Mouse (Mus musculus) thymus, postnatal 25 days (tissue): Measurements from ENCODE around the gene Mapkapk2.

Experiments
- DNase-seq: peaks from one replicate; pipeline ENCODE4 v3.0.0; 2022

The Mapkapk2 gene

DNA sequence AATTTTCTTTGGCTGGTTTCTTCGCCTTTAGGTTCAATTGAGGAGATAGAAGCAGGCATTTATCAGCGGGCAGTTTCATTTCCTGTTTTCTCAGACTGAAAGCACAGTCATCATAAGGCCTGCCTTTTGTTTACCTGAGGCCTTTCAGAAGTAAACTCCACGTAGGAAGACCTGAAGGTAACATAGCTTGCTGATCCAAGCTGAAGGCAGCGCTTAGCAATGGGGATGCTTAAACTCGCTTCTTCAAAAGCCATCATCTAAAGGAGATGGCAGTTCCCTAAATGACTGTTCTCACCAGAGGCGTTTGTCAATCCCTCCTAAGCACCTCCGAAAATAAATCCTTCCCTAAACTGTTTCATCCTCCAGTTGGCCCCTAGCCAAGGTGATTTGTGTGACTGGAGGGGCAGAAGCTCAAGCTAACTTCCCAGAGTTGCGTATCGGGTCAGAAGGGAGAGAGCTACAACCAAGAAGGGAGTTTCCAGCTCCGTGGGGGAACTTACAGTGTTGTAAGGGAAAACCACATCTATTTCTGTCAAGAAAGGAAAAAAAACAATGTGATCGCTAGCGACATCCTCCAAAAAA lies 13.0 kb upstream of the Mapkapk2 start:
- DNase-seq, result no peak

DNA sequence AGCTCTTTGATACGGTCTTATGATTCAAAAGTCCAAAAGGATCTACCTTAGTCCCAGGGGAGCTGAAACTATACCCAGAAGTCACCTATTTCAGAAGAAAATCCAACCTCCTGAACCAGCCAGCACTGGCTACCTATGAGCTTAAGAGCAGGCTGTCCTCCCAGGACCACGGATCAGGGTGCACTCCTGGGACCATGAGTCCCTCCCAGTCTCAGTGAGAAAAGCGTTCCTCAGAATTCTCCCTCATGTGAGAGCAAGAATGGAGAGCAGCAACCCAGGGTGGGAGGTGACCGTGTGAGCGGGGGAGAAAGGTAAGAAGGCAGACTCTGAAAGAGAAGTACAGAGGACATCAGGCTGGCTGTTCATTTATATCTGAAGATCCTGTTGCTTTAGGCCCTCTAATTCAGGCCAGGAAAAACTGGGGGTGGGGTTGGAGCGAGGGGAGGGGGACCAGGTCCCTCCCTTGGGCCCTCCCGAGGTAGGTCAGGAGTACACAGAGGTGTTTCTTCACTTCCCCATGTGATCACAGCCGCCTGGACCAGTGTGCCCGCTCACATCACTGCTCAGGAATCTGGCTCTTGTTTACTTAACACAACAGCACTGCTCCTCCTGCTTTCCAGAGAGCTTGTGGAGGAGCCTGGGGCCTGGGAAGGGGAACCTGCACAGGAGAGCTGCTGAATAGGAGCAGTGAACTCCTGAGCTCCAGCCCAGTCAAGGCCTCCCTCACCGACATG lies 10.1 kb upstream of the Mapkapk2 start:
- DNase-seq, result no peak

DNA sequence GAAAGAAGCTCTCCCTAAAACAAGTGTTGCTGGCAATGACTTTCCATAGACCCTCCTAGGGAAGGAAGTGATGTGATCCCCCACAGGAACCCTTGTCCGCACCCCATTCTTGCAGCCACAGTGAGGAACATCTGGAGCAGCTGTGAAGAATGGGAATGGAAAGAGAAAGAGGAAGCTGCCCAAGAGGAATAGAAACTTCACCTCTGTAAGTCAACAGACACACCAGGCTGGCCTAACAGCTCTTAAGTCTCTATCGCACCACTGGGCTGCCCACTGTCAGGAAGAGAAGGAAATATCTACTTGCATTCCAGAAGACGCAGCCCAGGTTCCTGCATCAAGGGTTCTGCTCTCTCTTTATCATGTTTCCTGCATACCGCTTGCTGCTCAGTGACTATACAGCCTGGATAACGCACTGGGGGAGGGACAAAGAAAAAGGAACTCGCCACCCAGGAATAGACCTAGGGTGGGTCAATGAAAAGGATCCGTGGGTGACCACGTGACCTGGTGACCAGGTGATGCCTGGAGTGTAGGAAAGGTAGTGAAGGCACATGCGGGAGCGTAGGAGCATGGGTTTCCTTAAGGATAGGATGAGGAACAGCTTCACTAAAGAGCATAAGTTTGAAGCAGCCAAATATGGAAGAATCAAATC lies 6.3 kb upstream of the Mapkapk2 start:
- no peak for DNase-seq

DNA sequence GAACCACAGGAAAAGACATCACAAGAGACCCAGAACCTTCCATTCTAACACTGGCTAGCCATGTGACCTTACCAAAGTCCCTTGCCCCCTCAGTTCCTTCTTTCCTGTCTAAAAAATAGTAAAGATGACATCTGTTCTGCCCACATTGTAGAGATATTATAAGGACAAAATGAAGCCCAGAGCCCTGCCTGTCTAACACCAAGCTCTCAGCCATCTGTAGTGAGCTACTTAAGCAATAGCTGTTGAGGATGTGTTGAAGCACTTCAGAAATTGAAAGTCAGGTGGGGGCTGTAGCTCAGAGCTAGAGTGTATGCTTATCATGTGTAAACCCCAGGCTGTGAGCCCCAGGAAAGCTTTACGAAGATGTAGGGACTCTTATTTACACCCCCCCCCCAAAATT lies 3.2 kb upstream of the Mapkapk2 start:
- no peak for DNase-seq

DNA sequence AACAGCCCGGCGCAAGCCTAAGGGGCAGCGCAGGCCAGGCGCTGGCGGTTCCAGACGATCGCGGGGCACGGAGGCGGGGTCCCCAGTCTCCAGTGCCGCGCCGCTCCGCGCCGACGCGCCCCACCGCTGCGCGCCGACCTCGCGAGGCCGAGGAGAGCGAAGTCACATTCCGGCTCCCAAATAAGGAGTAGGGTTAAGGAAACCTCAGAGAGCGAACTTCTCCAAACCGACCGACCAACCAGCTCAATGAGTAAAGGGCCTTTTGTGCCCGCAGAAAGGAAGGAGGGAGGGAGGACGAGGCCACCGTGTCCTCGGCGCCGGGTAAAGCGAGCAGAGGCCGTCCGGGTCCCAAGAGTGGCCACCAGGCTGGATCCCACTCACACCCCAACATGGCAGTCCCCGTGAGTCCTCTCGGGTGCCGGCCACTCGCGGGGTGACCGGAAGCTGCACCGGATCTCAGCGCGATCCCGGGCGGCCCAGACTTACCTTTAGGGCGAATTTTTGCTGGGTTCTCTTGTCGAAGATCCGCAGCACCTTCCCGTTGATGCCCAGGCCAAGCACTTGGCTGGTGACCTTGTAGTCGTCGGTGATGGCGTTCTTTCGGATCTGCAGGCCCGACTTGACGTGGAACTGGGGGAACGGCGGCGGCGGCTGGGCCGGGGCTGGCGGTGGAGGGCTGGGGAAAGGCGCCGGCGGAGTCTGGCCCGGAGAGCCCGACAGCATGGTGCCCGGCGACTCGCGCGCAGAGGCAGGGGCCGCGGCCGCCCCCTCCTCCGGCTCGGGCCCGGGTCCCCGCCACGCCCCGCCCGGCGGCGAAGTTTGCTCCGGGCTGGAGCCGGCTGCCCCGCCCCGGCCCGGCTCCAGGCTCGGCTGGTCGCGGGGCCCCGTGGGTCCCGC lies 575 bp downstream of the Mapkapk2 start:
- peak; percentile 49 for DNase-seq

DNA sequence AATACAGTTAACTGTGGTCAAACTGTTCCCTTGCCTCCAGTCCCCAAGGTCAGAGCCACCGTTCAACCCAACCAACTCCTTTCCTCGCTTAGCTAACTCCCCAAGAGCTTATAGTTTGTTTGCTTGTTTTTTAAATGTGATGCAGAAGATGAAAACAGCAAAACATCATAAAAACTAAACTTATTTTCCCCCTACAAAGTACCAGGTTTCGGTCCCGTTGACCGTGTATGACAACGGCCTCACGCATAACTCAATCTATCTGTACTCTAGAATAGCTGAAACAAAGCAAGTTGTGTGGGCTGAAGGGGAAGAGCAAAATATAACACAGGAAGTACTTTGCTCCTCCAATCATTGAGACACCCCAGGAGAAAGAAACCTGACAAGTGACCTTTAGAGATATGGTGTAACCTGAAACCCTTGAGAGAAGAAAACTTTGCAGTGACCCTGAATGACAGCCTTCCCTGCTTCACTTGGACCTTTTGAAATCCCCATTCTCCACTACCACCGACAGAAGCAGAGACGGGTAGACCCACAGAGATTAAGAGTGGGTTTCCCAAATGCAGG lies 1.4 kb downstream of the Mapkapk2 start:
- no peak for DNase-seq

DNA sequence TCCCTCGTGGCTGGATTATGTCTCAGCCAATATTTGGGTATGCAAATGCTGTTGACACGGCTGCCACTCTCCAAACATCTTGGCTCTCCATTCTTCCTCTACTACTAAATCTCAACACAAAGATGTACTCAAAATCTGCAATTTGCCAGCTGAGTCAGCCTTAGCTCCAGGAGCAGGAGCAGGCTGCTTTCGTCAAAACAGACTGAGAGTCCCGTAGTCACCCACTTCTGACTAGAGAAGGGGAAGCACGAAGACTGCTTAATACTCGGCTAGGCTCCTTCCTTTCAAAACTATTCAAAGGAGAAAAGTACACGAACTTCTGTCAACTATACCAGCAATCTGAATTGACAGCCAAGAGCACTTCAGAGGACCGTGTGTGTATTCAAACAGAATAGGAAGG lies 2.1 kb downstream of the Mapkapk2 start:
- DNase-seq, result no peak

DNA sequence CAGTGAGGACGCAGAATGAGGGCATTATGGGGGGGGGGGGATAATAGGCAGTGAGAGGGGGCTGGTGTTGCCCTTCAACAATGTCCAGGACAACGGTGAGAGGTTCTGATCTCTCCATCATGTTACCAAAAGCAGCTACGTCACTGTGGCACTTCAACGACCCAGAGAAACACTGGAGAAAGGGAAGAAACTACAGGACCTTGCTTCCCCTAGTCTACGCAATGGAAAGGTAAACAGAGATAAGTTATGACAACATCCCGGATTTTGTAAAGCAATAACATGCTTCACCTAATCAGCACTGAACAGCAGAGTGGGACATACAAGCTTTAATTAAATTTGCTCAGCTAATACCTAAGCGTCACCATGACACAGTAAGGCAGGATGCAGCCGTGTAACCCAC lies 3.7 kb downstream of the Mapkapk2 start:
- DNase-seq, result no peak

DNA sequence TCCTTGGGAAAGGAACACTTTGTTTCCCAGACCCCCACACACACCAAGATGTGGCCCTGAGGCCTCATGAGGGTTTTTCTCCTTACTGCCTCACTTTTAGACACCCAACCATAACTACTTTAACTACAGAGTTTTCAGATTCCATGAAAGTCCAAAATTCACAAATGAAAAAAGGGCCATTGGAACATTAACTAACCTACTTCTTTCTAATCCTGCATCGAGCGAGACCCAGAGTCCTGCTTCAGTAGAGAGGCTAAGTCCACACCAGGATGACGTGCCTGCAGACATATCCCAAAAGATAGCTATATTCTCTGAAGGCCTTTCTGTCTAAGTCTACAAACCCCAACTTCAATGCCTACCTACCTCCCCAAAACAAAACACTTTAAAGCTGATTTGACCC lies 4.8 kb downstream of the Mapkapk2 start:
- no peak for DNase-seq

DNA sequence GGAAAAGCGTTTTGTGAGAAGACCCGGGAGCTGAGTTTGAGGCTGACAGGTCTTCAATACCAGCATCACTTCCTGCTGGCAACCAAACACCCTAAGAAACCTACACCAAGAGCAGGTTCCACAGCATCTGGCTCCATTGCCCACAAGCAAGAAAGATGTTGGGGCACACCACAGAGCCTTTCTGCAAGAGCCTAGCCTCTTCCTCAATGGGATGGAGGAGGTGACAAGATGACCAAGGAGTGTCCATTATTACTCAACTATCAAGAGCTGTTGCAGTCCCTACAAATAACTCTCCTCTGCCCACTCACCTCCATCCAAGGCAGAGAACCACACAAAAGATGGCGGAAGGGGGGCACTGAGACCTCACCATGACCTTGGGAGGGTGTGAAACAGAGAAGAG lies 5.5 kb downstream of the Mapkapk2 start:
- DNase-seq, result no peak

DNA sequence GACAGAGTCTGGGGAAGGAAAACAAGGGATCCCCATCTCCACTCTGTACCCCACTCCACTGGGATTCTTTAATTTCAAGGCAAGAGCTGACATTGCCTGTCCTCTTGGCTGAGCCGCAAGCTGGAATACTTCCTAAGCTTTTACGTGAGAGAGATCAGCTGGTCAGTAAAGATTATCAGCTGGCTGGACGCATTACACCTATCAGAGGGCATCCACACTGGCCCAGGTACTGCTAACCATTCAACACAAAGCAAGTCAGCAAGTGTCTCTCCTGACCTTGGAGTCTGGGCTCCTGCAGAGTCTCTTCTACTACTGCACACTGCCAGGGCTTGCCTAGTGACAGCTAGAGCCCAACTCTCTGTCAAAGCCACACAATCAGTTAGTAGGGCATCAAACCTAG lies 6.1 kb downstream of the Mapkapk2 start:
- no peak for DNase-seq

DNA sequence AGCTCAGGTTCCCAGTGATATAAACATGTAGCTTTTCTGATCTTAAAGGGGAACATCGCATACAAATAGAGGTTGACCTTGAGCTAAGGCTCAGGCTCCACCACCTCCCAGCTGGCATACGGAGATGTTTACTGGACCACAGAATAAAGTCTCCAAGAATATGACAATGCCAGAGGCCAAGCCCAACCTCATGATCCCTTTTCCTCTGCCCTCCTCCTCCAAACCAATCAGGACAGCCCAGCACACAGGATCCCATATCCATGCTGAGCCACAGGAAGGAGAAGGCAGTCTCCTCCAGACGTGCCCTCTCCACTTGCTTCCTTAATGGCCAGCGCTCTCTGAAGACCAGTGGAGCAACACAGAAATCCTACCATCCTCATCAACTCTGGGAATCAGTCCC lies 6.7 kb downstream of the Mapkapk2 start:
- DNase-seq, result no peak

DNA sequence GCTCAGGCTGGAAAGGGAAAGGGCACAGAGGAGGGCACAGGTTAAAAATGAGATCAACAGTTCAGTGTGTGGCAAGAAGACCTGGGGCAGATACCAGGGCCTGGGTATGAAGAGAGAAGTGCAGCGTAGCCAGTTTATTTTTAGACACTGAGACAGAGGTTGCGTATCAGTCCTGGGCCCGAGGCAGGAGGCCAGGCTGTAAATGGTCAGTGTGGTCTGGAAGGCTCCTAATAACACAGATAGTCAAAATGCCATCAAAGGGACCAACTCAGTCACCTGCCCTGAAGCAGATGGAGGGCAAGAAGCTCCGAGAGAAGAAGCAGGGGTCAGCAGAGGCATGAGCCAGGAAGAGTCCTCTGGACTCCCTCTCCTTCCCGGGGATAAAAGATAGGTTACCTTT lies 7.4 kb downstream of the Mapkapk2 start:
- DNase-seq, result no peak

DNA sequence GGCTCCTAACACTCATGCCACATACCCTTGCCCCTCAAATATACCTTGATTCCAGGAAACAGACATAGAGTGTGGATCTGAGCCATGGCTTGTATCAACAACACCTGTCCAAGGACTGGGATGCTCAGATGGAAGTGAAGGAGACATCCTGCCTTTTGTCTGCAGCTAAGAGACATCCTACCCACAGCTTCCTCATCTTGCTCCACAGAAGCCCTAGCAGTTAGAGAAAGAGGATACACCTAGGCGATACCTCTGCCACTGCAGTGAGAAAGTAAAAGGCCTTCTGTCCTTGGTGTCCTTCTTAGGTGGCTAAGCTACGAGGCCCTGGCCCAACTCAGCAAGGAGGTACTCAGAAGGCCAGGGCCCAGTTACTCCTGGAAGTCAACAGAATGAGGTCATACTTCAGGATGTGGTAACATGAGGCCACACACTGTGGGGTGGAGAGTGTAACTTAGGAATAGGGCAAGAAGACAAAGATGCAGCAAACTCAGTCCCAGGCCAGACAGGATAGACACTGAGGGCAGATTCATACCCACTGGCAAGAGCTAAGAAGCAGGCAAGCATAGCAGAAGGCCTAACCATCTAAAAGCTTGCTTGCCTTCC lies 8.0 kb downstream of the Mapkapk2 start:
- no peak for DNase-seq

DNA sequence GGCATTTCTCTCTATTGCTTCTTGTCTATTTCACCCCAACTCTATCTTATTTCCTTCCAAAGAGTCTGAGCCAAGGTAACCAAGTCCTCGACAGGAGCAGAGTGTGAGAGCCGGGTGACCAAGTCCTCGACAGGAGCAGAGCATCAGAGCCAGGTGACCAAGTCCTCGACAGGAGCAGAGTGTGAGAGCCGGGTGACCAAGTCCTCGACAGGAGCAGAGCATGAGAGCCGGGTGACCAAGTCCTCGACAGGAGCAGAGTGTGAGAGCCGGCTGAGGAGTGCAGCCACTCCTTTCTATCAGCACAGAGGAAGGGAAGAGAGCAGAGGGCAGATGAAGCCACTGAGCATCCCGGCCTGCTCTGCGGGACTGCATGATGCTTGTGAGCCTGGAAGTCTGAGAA lies 9.1 kb downstream of the Mapkapk2 start:
- DNase-seq, result no peak

DNA sequence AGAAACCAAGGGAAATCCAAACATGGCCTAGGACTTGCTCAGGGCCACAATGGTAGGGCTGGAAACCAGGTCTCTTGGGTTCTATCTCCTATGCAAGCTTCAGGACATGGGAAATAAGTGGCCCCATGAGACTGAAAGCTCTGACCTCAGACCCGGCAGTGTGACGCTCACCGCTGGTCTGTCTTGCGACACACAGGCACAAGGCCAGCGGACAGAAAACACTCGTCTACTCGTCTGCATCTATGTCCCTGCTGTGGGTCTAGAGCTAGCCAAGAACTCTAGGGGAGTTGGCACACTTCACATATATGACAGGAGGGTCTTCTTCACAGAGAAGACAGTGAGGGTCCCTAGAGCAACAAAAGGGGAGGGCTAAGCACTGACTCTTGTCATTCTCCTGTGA lies 10.7 kb downstream of the Mapkapk2 start:
- DNase-seq, result no peak

DNA sequence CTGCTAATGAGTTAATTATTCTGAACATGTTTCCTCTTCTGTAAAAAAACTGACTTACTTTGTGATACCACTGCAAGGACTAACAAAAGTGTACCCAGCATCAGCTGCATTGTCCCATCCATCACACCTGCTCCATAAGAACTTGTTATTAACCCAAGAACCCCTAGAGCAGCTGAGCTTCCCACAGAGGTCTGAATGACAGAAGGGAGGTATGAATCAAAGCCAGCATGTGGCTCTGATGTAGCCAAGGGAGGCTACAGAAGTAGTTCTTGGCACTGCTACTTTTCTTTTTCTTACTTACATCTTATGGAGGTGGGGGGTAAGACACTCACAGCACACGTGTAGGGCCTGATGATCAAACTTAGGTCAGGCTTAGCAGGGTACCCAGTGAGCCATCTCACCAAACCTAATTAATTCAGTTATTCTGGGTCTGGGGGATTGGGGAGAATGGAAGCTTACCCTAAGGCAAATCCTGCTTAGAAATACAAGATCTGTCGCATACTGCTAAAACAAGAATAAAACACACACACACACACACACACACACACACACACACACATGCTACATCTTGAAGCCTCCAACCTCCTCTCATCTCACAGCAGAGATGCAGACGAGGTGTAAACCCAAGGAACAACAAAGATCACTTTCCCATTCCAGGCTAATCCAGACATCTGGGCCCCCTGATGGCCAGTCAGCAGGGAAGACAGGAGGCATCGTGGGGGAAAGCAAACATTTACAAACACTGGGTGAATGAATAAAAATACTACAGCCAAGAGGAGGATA lies 11.5 kb downstream of the Mapkapk2 start:
- DNase-seq, result no peak

DNA sequence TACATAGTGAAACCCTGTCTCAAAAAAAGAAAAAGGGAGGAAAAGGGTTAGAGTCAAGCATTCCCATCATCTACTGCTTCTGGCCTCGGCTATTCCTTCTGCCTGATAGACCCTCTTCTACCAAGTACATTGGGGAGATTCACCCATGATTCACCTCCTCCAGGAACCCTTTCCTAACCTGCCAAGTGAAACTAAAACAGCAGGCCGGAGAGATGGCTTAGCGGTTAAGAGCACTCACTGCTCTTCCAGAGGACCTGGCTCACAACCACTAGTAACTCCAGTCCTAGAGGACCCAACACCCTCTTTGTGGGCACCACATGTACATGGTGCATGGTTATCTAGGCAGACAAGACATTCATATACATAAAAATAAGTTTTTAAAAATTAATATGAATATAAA lies 12.4 kb downstream of the Mapkapk2 start:
- DNase-seq, result no peak

DNA sequence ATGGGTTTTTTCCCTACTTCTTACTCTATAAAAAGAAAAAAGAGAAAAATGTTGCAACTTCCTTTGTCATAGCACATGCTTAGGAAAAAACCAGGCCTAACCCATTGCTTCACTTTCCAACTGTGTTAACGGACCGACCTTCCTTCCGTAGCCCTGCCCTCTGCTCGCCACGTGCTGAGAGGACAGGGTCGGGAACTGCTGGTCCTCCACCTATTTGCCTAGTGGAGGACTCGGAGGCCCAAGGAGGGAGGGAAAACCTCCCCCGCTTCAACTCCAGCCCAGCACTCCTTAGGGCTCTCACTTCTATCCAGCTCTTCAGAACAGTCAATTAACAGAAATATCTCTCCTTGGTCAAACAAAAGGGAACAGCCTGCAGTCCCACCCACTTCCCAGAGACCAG lies 13.3 kb downstream of the Mapkapk2 start:
- no peak for DNase-seq

DNA sequence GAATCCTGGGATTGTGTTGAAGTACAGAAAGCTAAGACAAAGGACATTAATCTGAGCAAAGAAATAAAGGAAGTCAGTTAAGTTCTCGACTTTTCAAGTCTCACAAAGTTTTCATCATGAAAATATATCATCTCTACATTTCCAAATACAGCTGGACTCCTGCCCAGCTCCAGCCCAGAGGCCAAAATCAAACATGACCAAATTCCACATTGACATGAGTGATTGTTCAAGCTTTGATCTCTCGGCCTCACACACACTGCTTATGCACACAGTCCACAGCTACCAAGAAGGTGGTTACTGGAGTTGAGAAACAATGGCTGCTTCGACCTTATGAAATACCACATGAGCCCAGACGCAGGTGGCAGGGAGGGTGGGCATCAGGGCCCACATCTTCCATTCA lies 14.0 kb downstream of the Mapkapk2 start:
- DNase-seq, result no peak

DNA sequence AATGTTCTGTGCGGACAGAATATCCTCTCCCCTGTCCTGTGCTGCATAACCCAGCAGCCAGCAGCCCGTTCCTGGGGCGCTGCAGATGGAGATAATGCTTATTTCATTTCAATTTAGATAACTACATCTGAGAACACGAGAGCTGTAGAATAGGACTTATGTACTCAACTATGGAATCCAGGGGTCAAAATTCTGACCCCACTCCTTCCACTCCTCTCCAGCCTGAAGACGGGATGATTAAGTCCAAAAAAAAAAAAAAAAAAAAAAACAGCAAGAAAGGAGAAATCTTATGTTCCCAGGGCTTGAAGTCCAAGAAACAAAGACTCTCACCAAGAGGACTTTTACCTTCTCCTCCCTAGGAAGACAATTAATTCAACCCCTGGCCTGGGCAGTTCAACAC lies 14.5 kb downstream of the Mapkapk2 start:
- no peak for DNase-seq

DNA sequence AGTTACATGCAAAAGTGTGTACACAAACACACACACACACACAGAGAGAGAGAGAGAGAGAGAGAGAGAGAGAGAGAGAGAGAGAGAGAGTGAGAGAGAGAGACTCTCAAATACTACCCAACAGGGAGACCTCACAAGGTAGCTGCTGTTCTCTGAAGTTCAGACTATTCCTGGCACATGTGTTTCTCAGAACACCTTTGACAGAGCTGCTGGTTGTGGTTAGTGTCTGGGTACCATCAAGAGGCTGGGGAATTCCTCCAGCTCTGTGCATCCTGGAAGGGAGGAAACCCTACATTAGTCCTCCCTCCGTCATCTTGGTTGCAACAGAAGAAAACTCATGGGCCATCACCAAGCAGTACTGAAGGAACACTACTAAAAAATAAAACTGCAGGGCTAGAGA lies 16.9 kb downstream of the Mapkapk2 start:
- DNase-seq, result peak; percentile 17
